Mouse (Mus musculus): ENCODE data around the gene Gm17783.
A peak's percentile ranks its signal among the peaks of the same experiment; 100 is the strongest.
"Not testable (repeated sequence)": the region's sequence is repeated elsewhere in the genome, so short reads cannot be mapped to it uniquely, and the experiment has no call there.

The Gm17783 gene

GRCm38 (mm10) chr16:45531950-45532349, at the start of gene Gm17783:
Gm17783 (minus strand) TSS chr16:45532050.
- no peak for DNase-seq (ENCODE audit: low read depth, low spot score)

- no peak for DNase-seq (ENCODE audit: low read depth, low spot score)
Measured at GRCm38 (mm10) chr16:45579883-45580282, 48.0 kb upstream of the Gm17783 start.

GRCm38 (mm10) chr16:45572307-45572706, 40.5 kb upstream of the Gm17783 start:
- DNase-seq (ENCODE audit: low read depth, low spot score): no peak

GRCm38 (mm10) chr16:45561747-45562146, 29.9 kb upstream of the Gm17783 start:
- DNase-seq (ENCODE audit: low read depth, low spot score): no peak

GRCm38 (mm10) chr16:45551579-45551978, 19.7 kb upstream of the Gm17783 start:
- DNase-seq (ENCODE audit: low read depth, low spot score): no peak

GRCm38 (mm10) chr16:45547982-45548381, 16.1 kb upstream of the Gm17783 start:
- DNase-seq (ENCODE audit: low read depth, low spot score): no peak

- no peak for DNase-seq (ENCODE audit: low read depth, low spot score)
Measured at GRCm38 (mm10) chr16:45544341-45544740, 12.5 kb upstream of the Gm17783 start.

- no peak for DNase-seq (ENCODE audit: low read depth, low spot score)
Measured at GRCm38 (mm10) chr16:45542108-45542507, 10.3 kb upstream of the Gm17783 start.

- DNase-seq (ENCODE audit: low read depth, low spot score): not testable (repeated sequence)
Measured at GRCm38 (mm10) chr16:45538342-45538741, 6.5 kb upstream of the Gm17783 start.

- no peak for DNase-seq (ENCODE audit: low read depth, low spot score)
Measured at GRCm38 (mm10) chr16:45535009-45535408, 3.2 kb upstream of the Gm17783 start, which contains the start of gene Slc9c1. Slc9c1 (plus strand) TSS chr16:45535309.

GRCm38 (mm10) chr16:45525551-45525950, 6.3 kb downstream of the Gm17783 start:
- no peak for DNase-seq (ENCODE audit: low read depth, low spot score)

- DNase-seq (ENCODE audit: low read depth, low spot score): peak; percentile 1
Measured at GRCm38 (mm10) chr16:45495326-45495725, 36.5 kb downstream of the Gm17783 start.

GRCm38 (mm10) chr16:45492927-45493326, 38.9 kb downstream of the Gm17783 start, which contains the start of gene Gm609:
Gm609 (minus strand) TSS chr16:45492969.
- DNase-seq (ENCODE audit: low read depth, low spot score): no peak

GRCm38 (mm10) chr16:45476991-45477390, 54.9 kb downstream of the Gm17783 start:
- no peak for DNase-seq (ENCODE audit: low read depth, low spot score)

- DNase-seq (ENCODE audit: low read depth, low spot score): not testable (repeated sequence)
Measured at GRCm38 (mm10) chr16:45471836-45472235, 60.0 kb downstream of the Gm17783 start.

Data from brain, adult 2 months (tissue).